Mouse (Mus musculus) limb, embryonic 14.5 days (tissue): ENCODE data around the gene Zup1. TPM values are rescaled to one million over a fixed set of nuclear protein-coding genes. Genes with fewer than 3 reads are reported as not detected.
"Not testable (repeated sequence)": the region's sequence is repeated elsewhere in the genome, so short reads cannot be mapped to it uniquely, and the experiment has no call there.

Source experiments
- ATAC-seq: fragments of 200-750 bp; cut with Nextera tagmentation; 2 replicates; pipeline ENCODE4 v1.8.0; 2017; ENCODE audit warnings: low read depth, moderate number of reproducible peaks, moderate TSS enrichment; ENCODE audit not compliant: low FRiP score
- DNase-seq: peaks from one replicate; pipeline ENCODE4 v3.0.0-alpha.2; 2015; ENCODE audit warnings: low spot score
- H3K27ac ChIP-seq: fragments of 300-500 bp; sonication (generic); replicated peaks from 2 replicates; pipeline ENCODE4 v1.5.1; 2014; ENCODE audit warnings: low read depth, mild to moderate bottlenecking, low read length, moderate library complexity, mixed read lengths
- H3K27me3 ChIP-seq: fragments of 300-500 bp; sonication (generic); 2 replicates; pipeline ENCODE4 v1.6.1; 2014; ENCODE audit warnings: low read length, mixed read lengths; ENCODE audit not compliant: control insufficient read depth, insufficient read depth
- H3K36me3 ChIP-seq: fragments of 300-500 bp; sonication (generic); 2 replicates; pipeline ENCODE4 v1.6.1; 2014; ENCODE audit warnings: mild to moderate bottlenecking, low read length, moderate library complexity, mixed read lengths; ENCODE audit not compliant: control insufficient read depth, insufficient read depth
- H3K4me1 ChIP-seq: fragments of 300-500 bp; sonication (generic); 2 replicates; pipeline ENCODE4 v1.6.1; 2014; ENCODE audit warnings: antibody characterized with exemption, low read length, mixed read lengths; ENCODE audit not compliant: control insufficient read depth, insufficient read depth
- H3K4me2 ChIP-seq: fragments of 300-500 bp; sonication (generic); replicated peaks from 2 replicates; pipeline ENCODE4 v1.6.1; 2014; ENCODE audit warnings: low read depth, mild to moderate bottlenecking, low read length, moderate library complexity; ENCODE audit not compliant: severe bottlenecking
- H3K4me3 ChIP-seq: fragments of 300-500 bp; sonication (generic); replicated peaks from 2 replicates; pipeline ENCODE4 v1.5.1; 2014; ENCODE audit warnings: low read length
- H3K9ac ChIP-seq: fragments of 300-500 bp; sonication (generic); 2 replicates; pipeline ENCODE4 v1.6.1; 2014; ENCODE audit warnings: mild to moderate bottlenecking, low read depth, low read length, moderate library complexity; ENCODE audit not compliant: severe bottlenecking
- H3K9me3 ChIP-seq: fragments of 300-500 bp; sonication (generic); 2 replicates; pipeline ENCODE4 v1.6.1; 2016; ENCODE audit warnings: low read length; ENCODE audit not compliant: control insufficient read depth
- POLR2A ChIP-seq: fragments of 200-500 bp; IDR thresholded peaks from 2 replicates; pipeline ENCODE4 v1.8.0; 2012; ENCODE audit warnings: inconsistent platforms, mild to moderate bottlenecking, moderate library complexity, borderline replicate concordance; ENCODE audit not compliant: insufficient read depth, insufficient read length; ENCODE audit errors: extremely low read depth
- WGBS: fragments of 180-500 bp; shearing (Covaris S2); extraction: QIAGEN DNeasy Blood & Tissue Kit; methylation state at CpG from one replicate; pipeline ENCODE4 v1.1.7; 2014; 5-methylcytosine and 5-hydroxymethylcytosine counted together
- polyA plus RNA-seq, 2 experiments: library from polyadenylated mRNA; depleted of rRNA in 1 of 2; stranded (reverse) in 1 of 2; unstranded in 1 of 2; fragments of >200 nt; fragmentation: Nextera tagmentation in 1 of 2; extraction: Ambion mirVana in 1 of 2; gene quantifications; 2 replicates each; pipeline versions ENCODE4 v1.2.1 to v1.2.3; 2012 to 2014

Zup1 gene
- polyA plus RNA-seq, 2 experiments, result 16.4 to 20.9 TPM

GRCm38 (mm10) chr10:33904530-33905481, 46.3 kb downstream of the Zup1 start, which contains the start of gene Rsph4a:
Gene Rsph4a (plus strand): TSS chr10:33905111.
- Histone ChIP-seq H3K9ac (peak within 1 kb of the TSS; percentile 46), H3K4me1 (no peaks in the 10 kb centered on the region), H3K36me3 (no peaks in the 10 kb centered on the region), H3K9me3 (no peaks in the 10 kb centered on the region), H3K4me2 (peak within 1 kb of the TSS; percentile 65), H3K27me3 (no peaks in the 10 kb centered on the region), H3K4me3 (peak within 1 kb of the TSS; percentile 42), H3K27ac (no peak within 1 kb of the TSS)
- TF ChIP-seq POLR2A, result no peak
- DNase-seq (peak; percentile 43), ATAC-seq (peak; percentile 84)
- 6% methylated on average over 17 of the region's 17 CpGs for WGBS

DNA sequence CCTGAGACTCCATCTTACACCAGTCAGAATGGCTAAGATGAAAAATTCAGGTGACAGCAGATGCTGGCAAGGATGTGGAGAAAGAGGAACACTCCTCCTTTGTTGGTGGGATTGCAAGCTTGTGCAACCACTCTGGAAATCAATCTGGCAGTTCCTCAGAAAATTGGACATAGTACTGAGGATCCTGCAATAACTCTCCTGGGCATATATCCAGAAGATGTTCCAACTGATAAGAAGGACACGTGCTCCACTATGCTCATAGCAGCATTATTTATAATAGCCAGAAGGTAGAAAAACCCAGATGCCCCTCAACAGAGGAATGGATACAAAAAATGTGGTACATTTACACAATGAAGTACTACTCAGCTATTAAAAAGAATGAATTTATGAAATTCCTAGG, 49.5 kb downstream of the Zup1 start:
- not testable (repeated sequence) for H3K27me3 ChIP-seq, H3K27ac ChIP-seq, H3K4me2 ChIP-seq, H3K4me3 ChIP-seq, H3K9me3 ChIP-seq, DNase-seq, H3K36me3 ChIP-seq, H3K9ac ChIP-seq, H3K4me1 ChIP-seq, ATAC-seq
- WGBS, result 79% methylated on average over 1 of the region's 1 CpGs

GRCm38 (mm10) chr10:33882411-33882810, 68.7 kb downstream of the Zup1 start:
- H3K36me3 ChIP-seq, H3K4me3 ChIP-seq, H3K4me2 ChIP-seq, DNase-seq, H3K9ac ChIP-seq, H3K27ac ChIP-seq, H3K27me3 ChIP-seq, H3K4me1 ChIP-seq, H3K9me3 ChIP-seq, ATAC-seq: not testable (repeated sequence)
- WGBS, result 79% methylated on average over 2 of the region's 2 CpGs

GRCm38 (mm10) chr10:33872672-33873398, 78.2 kb downstream of the Zup1 start:
- Histone ChIP-seq H3K9me3 (no peaks in the 10 kb centered on the region), H3K4me1 (no peaks in the 10 kb centered on the region), H3K4me2 (no peak overlapping the region), H3K27ac (no peak overlapping the region), H3K4me3 (no peak overlapping the region), H3K9ac (no peak overlapping the region), H3K36me3 (no peaks in the 10 kb centered on the region), H3K27me3 (no peaks in the 10 kb centered on the region)
- WGBS, result 80% methylated on average over 2 of the region's 2 CpGs
- no peak for ATAC-seq
- TF ChIP-seq POLR2A, result no peak
- DNase-seq, result no peak

GRCm38 (mm10) chr10:33870441-33870840, 80.6 kb downstream of the Zup1 start:
- no peak overlapping the region for H3K4me3 ChIP-seq
- H3K4me1 ChIP-seq, result no peaks in the 10 kb centered on the region
- H3K9ac ChIP-seq, result no peak overlapping the region
- no peaks in the 10 kb centered on the region for H3K36me3 ChIP-seq
- no peaks in the 10 kb centered on the region for H3K27me3 ChIP-seq
- no peak overlapping the region for H3K27ac ChIP-seq
- no peaks in the 10 kb centered on the region for H3K9me3 ChIP-seq
- WGBS, result 11% methylated on average over 1 of the region's 1 CpGs
- no peak overlapping the region for H3K4me2 ChIP-seq
- ATAC-seq, result no peak
- no peak for TF ChIP-seq POLR2A
- no peak for DNase-seq

Other genes starting within 250 kb of the Zup1 start
- gene Sult3a2, start 164.6 kb downstream of the Zup1 start, polyA plus RNA-seq (2012; rRNA removed), result not detected in 2 replicates
- gene Sult3a2, start 164.6 kb downstream of the Zup1 start, polyA plus RNA-seq (2014; fragmentation: Nextera tagmentation; extraction: Ambion mirVana), result not detected in 2 replicates
- not detected in 2 replicates for gene Sult3a1, start 93.5 kb downstream of the Zup1 start, polyA plus RNA-seq (2012; rRNA removed)
- gene Sult3a1, start 93.5 kb downstream of the Zup1 start, polyA plus RNA-seq (2014; fragmentation: Nextera tagmentation; extraction: Ambion mirVana), result not detected in 2 replicates
- 0.03 and 0.04 TPM in 2 replicates for gene Rsph4a, start 46.2 kb downstream of the Zup1 start, polyA plus RNA-seq (2012; rRNA removed)
- 0.07 TPM in 1 of 2 replicates, not detected in the other for gene Rsph4a, start 46.2 kb downstream of the Zup1 start, polyA plus RNA-seq (2014; fragmentation: Nextera tagmentation; extraction: Ambion mirVana)
- gene Rwdd1, start 68.4 kb upstream of the Zup1 start, polyA plus RNA-seq (2012; rRNA removed), result 55.3 and 86.2 TPM in 2 replicates
- 146 and 148 TPM in 2 replicates for gene Rwdd1, start 68.4 kb upstream of the Zup1 start, polyA plus RNA-seq (2014; fragmentation: Nextera tagmentation; extraction: Ambion mirVana)
- gene Trappc3l, start 86.3 kb upstream of the Zup1 start, polyA plus RNA-seq (2012; rRNA removed), result not detected in 2 replicates
- not detected in 2 replicates for gene Trappc3l, start 86.3 kb upstream of the Zup1 start, polyA plus RNA-seq (2014; fragmentation: Nextera tagmentation; extraction: Ambion mirVana)
- not detected in 2 replicates for gene Calhm4, start 93.0 kb upstream of the Zup1 start, polyA plus RNA-seq (2012; rRNA removed)
- not detected in 2 replicates for gene Calhm4, start 93.0 kb upstream of the Zup1 start, polyA plus RNA-seq (2014; fragmentation: Nextera tagmentation; extraction: Ambion mirVana)
- gene Calhm5, start 145.2 kb upstream of the Zup1 start, polyA plus RNA-seq (2012; rRNA removed), result 0.27 and 0.29 TPM in 2 replicates
- 0.51 and 0.54 TPM in 2 replicates for gene Calhm5, start 145.2 kb upstream of the Zup1 start, polyA plus RNA-seq (2014; fragmentation: Nextera tagmentation; extraction: Ambion mirVana)
- gene Calhm6, start 176.7 kb upstream of the Zup1 start, polyA plus RNA-seq (2012; rRNA removed), result 1.2 and 1.7 TPM in 2 replicates
- gene Calhm6, start 176.7 kb upstream of the Zup1 start, polyA plus RNA-seq (2014; fragmentation: Nextera tagmentation; extraction: Ambion mirVana), result 0.96 and 1.5 TPM in 2 replicates